Mouse (Mus musculus): ENCODE results near the gene Zar1.
"Not testable (repeated sequence)": the region's sequence is repeated elsewhere in the genome, so short reads cannot be mapped to it uniquely, and the experiment has no call there.

Zar1 gene

DNA sequence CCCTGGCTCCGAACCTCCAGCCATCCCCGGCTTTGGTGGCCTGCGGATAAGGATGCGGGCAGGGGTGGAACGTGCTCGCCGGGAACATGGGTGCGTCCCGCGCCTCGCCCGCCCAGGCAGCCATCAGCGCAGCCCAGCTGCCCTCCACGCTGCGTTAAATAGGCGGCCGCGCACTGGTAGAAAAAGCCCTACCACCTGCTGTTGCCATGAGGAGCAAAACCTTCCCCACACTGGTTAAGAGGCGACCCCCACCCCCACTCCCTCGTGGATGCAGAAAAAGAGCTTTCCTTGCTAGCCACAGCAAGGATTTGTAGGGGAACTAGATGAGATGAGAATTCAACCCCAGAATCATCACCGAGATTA, at the start of gene Zar1:
Gene Zar1 (minus strand): TSS at position 285 of the 363 bp plus-strand sequence.
- not testable (repeated sequence) for DNase-seq (ENCODE audit: inconsistent age in 2 of 2, low spot score in 1 of 2)

DNA sequence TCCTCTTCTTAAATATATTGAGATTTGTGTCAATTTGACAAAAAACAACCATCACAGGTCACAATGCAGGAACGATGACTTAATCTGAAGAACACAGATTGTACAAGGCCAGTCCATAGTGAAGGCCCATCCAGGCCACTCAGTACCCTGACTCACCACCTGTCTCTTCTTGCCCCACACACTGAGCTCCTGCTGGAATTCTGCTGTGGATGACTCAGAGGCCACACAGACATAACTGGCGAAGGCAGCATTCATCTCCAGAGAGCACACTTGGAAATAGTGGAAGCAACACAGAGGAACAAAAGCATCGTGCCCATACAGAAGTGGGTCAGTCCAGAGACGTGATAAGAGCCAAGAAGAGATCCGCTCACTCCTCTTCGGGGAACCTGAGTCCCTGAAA, 49.0 kb upstream of the Zar1 start:
- DNase-seq (ENCODE audit: inconsistent age in 2 of 2, low spot score in 1 of 2) = peak; percentile 80 to 82

DNA sequence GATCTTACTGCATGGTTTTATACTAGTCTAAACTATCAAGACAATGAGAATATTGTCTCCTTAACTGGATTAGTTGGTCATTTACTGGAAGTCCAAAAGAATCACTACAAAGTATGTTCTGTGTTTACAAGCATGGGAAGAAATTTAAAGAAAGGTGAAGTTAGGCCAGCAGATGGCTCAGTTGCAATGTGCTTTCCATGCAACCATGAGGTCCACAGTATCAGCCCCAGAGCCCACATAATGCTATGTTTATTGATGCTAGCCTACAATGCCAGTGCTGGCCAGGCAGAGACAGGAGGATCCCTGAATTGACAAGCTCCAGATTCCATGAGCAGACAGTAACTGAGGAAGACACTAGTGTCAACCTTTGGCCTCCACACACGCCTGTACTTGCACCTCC, 40.0 kb upstream of the Zar1 start:
- DNase-seq (ENCODE audit: inconsistent age in 2 of 2, low spot score in 1 of 2) = no peak

DNA sequence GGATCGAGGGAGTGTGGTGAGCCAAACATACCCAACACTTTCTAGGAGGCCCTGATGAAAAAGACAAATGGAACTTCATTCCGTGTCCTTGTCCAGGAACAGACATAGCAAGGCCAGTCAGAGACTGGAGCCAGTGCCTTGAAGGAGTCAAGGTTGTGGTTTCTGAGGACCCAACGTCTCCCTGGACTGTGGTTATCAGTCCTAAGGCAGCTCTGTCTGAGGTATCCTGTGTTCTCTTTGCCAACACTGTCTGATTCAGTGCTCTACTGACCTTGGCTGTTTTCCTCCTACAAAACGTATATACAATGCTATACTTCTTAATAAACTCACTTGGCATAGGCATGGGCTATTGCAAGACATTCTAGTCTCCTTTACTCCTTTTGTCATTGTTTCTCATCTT, 36.4 kb upstream of the Zar1 start:
- DNase-seq (ENCODE audit: inconsistent age in 2 of 2, low spot score in 1 of 2) = peak; percentile 39 to 48

DNA sequence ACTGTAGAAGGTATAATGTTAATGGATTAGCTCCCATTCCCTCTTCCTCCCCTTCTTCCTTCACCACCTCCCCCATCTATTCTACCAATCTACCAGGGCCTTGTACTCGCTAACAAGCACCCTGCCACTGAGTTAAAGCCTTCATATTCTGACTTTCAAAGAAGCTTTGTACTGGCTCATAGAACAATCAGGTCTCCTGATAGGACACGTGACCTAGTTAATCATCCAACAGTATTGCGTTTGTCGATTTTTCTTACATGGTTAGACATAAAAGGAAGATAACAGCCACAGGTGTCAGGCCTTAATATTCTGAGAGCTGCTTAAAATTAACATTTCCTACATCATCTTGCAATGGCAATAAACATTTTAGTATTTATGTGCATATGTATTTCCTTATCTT, 22.1 kb upstream of the Zar1 start:
- DNase-seq (ENCODE audit: inconsistent age in 2 of 2, low spot score in 1 of 2) = no peak

DNA sequence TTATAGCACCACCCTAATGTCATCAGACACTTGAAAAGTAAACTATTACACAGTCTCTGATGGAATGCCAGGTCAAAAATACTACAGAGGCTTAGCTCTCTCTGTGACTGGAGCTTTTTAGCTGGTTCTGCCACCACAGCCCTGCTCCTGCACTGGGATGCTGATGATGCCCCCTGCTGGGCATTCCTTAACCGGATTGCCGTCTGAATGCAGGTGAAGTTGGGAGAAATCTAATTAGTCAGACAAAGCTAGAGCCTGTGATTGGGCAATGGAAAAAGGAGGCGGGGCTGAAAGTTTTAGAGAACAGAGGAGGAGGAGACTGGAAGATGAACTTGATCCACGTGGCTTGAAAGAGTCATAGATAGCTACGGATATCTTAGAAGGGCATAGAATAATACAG, 20.0 kb upstream of the Zar1 start:
- DNase-seq (ENCODE audit: inconsistent age in 2 of 2, low spot score in 1 of 2) = peak; percentile 63 to 87

DNA sequence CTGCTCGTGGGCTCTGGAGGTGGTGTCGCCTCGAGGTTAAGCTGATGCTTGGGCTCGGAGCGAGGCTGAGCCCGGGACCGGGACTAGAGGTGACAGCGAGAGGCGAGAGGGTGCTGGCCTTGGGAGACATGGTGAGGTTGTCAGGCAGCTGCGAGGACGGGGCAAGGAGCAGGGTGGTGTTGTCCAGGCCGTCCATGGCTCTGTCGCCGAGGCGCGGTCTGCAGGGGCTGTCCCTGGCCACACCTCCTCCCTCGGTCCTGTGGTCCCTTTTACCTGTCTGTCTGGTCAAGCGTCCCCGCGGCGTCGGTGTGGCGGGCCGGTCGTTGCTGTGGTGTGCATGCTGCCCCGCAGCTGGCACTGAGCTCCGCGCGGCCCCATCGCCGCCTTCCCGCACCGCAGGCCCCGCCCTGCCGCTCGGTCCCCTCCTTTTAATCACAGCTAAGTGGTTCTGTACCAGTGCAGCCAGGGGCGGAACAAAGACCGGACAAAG, 6.2 kb upstream of the Zar1 start, which contains the start of gene Gm5868:
Gene Gm5868 (minus strand): TSS at position 360 of the 490 bp plus-strand sequence.
- peak; percentile 10 to 40 for DNase-seq (ENCODE audit: inconsistent age in 2 of 2, low spot score in 1 of 2)

DNA sequence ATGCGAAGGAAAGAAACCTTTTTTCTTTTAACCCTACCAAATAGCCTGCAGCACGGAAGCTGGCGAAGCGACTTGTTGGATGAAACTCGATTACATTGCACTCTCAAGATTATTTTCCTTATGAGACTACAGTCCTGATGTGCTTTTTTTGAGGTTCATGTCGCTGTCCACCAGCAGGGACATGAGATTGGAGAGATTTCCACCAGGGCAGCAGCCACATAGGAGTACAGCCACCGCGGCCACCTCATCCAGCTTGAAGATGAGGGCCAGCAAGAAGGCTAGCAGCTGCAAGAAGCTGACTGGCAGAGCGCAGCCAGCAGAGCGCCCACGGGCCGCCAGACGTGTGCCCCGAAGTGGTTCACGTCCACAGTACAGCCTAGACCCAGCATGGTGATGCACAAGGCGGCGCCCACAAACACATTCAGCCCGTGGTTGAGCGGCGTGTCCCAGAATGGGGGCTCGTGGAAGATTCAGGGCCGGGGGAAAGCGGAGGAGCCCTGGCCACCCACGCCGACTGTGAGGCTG, 5.7 kb upstream of the Zar1 start:
- DNase-seq (ENCODE audit: inconsistent age in 2 of 2, low spot score in 1 of 2) = not testable (repeated sequence)

DNA sequence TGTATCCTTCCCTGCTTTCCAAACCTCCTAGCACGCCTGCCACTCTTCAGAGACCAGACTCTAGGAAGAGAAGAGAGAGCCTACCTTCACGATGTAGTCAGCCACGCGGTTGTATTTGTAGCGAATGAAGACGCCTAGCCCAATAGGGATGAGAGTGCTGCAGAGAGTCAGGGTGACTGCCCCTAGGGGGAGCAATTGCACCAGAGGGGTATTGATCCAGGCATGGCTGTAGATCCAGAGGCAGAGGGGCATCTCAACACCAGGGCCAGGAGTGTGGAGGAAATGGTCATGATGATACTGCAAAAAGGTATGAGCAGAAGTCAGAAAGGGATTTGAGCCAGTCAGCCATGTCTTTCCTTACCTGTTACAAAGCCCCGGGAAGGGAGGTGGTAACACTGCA, 5.1 kb upstream of the Zar1 start:
- DNase-seq (ENCODE audit: inconsistent age in 2 of 2, low spot score in 1 of 2) = peak; percentile 9 to 58

DNA sequence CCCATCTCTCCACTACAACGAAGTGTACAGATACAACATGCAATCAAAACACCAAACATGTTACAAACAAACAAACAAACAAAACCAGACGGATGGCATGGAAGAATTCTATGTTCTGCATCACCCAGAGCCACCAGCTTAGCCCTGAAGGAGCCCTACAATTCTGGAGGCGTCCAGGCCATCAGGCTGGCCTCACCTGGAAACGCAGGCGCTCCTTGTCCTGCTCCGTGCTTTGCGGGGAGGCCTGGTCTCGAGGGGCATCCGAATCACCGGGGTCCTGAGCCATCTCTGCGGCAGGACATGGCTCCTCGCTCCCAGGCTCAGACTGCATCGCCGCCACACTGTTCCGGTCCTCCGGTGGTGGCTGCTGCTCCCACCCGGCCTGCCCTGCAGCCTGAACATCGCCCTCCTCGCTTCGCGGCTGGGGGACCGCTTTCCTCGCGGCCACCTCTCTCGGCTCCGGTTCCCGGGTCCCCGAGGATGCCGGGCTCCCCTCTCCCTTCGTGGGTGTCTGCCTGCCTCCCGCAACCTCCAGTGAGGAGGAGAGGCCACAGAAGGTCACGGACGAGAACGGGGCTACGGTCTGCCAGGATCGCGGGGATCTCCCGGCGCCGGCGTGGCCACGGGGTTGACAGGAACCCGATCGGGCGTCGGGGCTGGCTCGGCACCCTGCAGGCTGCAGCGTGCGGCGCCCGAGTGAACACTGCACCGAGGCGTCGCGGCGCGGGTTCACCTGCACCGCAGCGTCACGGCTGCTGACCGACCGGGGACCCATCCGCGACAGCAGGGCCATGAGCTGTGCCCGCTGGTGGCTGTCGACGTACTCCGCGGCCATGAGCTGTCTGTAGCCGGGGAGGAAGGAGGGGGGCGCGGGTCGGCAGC, 725 bp downstream of the Zar1 start:
- peak; percentile 9 to 51 for DNase-seq (ENCODE audit: inconsistent age in 2 of 2, low spot score in 1 of 2)

DNA sequence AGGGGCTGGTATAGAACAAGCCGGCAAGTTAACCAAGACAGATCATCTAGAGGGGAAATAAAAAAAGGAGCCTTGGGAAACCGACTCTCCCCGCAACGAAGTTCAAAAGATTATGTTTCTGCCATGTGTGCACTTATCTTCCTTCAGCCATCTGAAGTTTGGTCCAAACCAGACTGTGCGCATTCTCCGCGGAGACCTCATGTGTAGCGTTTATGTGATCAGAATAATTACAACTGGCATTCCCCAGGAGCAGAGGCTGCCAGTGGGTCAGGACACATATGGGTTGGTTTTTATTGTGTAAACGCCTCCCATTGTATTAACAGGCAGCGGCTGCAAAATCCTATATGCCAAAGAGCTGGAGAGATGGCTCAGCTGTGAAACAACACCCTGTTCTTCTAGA, 1.5 kb downstream of the Zar1 start:
- not testable (repeated sequence) for DNase-seq (ENCODE audit: inconsistent age in 2 of 2, low spot score in 1 of 2)

DNA sequence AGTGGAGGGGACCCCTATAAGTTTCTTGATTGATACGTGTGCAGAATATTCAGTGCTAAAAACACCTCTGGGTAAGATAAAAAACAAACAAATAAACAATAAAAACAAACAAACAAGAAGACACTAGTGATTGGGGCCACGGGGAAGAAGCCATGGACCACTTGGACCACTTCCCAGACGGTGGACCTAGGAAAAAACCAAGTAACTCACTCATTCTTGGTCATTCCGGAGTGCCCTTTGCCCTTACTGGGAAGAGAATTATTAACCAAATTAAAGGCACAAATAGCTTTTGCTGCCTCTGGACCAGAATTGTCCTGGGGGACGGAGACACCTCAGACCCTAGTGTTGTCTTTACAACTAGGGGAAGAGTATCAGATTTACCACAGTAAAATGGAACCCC, 15.4 kb downstream of the Zar1 start:
- no peak for DNase-seq (ENCODE audit: inconsistent age in 2 of 2, low spot score in 1 of 2)

DNA sequence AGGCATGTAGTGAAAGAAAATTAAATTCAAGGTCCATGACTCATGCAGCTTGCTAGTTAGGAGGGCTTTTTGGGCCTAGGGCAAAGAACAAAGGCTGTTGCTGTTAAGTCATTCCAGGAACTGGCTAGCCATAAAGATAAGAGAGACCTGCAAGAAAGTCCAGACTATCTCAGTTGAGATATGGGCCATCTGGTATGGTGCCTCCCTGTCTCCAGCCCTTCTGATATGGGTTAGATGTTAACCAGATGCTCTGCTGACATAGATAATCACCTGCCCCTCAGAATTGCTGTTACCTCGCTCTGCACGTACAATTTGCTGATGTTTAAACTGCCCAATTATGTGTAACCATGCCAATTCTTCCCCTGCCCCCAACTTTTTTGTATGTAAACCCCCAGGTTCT, 17.9 kb downstream of the Zar1 start:
- DNase-seq (ENCODE audit: inconsistent age in 2 of 2, low spot score in 1 of 2) = not testable (repeated sequence)

DNA sequence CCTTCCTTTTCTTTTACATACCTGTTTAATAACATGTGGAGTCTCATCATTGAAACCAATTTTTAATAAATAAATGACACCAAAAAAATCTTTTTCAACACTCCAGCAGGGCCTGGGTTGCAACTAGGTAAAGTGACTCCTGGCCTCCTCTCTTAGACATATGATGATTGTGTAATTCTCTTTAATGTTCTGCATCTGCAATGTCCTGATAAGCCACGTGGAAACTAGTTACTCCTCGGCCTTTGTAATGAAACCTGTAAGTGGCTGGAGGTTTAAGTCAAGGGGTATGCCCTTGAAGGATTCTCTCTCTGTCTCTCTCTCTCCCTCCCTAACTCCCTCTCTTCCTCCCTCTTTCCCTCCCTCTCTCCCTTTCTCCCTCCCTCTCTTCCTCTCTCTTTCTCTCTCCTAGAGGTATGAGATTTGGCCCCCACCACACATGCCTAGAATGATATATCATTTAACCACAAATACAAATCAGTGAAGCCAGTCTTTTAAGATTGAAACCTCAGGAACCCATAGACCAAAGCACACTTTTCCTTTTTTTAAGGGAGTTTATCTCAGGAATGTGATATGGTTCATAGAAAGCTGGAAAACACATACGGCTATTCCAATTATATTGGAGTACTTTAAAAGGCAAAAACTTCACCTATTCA, 20.0 kb downstream of the Zar1 start:
- no peak for DNase-seq (ENCODE audit: inconsistent age in 2 of 2, low spot score in 1 of 2)

DNA sequence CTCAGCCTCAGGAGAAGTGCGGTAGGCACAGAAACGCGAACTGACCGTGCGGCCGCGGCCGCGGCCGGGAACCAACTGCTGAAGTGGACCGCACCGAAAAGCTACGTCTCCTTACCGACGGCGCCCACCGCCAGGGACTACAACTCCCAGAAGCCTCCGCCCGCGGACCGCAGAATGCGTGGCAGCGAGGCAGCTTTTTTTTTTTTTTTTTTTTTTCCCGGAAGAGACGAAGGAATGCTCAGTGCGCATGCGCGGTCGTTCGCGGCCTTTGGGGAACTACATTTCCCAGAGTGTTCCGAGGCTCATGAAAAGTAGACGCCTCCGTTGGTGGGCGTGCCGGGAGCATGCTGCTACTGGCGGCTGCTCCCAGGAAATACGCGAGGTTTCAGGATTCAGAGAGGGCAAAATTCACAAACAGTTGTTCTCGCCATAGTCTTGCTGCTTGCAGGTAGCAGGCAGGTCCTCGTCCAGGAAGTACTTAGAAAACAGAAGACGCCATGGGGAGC, 21.5 kb downstream of the Zar1 start, which contains the start of gene Nfxl1:
Gene Nfxl1 (minus strand): TSS at position 141 of the 506 bp plus-strand sequence.
- peak; percentile 97 to 98 for DNase-seq (ENCODE audit: inconsistent age in 2 of 2, low spot score in 1 of 2)

DNA sequence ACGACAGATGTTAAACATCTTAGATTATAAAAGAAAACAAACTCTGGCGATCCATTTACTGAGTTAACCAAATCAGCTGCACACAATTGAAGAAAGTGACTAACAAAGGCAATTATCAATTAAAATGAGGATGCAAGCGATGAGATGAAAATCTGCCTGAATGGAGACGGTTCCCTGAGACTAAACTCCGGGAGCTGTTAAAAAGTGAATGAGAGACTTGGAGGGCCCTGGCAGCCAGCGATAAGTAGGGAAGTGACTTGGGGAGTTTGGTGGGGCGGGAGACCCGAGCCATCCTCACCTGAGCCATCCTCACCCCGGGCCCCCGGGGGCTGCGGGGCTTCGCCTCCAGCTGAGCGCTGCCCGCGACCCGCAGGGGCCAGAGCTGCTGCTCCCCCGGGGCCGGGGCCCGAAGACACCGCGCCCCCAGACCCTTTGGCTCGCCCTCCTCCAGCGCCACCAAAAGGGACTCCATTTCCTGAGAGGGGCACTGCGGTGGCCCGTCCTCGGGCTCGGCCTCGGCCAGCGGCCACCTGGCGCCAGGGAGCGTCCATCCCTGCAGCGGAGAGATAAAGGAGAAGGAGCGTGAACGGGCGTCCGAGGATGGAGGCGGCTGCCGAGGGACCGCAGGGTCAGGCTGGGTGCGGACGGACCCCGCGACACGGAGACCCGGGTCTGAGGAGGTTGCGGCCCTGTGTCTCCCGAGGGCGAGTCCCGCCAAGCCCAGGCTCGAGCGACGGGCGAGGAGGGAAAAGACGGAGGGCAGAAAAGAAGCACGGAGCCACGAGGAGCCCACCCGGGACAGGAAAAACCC, 22.1 kb downstream of the Zar1 start:
- DNase-seq (ENCODE audit: inconsistent age in 2 of 2, low spot score in 1 of 2) = peak in 1 of 2 experiments; percentile 69

DNA sequence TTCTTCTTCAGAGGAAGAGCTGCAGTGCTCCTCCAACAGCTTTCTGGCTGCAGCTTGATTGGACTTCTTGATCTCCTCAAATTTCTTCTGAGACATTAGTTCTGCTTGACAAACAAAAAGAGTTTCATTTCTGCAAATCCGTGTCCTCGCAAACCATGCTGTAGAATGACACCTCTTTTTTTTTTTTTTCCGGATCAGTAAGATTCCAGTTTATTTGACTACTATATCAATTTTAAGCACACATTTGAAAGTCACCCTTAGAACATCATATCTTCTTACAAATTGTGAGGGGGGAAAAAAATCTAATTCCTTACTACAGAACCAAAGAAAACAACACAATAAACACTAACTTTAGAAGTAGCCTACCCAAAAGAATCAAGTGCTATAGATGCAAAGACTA, 24.8 kb downstream of the Zar1 start:
- no peak for DNase-seq (ENCODE audit: inconsistent age in 2 of 2, low spot score in 1 of 2)

DNA sequence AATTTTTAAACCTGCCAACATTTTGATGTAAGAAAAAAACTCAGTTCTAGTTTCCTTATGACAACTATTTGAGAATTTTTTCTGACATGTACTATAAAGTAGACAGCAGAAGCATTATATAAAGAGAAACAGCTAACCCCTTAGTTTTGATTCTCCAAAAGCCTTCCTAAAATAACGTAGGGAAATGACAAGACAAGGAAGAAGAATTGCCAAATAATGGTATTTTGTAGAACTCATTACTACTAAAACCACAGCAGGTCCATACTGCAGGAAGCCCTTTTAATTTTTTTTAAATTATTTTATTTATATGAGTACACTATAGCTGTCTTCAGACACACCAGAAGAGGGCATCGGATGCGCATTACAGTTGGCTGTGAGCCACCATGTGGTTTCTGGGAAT, 29.8 kb downstream of the Zar1 start:
- DNase-seq (ENCODE audit: inconsistent age in 2 of 2, low spot score in 1 of 2) = no peak

DNA sequence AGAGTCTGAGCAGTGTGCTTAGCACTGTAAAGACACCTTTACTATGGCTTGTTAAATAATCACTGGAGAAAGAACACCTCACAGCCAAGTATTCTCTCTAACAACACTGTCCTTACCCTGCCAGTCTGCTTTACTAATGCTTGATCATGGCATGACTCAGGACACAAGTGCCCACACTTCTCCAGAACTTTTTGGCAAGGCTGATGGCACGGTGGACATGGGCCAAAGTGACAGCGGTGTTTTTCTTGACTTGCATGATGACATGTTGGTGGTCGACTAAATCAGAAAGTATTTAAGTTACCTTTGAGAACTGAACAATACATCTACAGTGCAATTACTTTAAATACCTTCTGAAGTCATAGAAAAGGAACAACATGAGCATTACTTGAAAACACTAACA, 52.2 kb downstream of the Zar1 start:
- peak; percentile 43 to 76 for DNase-seq (ENCODE audit: inconsistent age in 2 of 2, low spot score in 1 of 2)

Data from adrenal gland, adult (tissue).